Mouse (Mus musculus) liver (tissue): ENCODE measurements around the gene Gm3543.
"Not testable (repeated sequence)": the region's sequence is repeated elsewhere in the genome, so short reads cannot be mapped to it uniquely, and the experiment has no call there.

Source experiments
- DNase-seq: peaks from one replicate; pipeline ENCODE4 v3.0.0-alpha.2; 2020; ENCODE audit warnings: mixed read lengths

The Gm3543 gene

GRCm38 (mm10) chr14:41983225-41983624, at the start of gene Gm3543:
Gene Gm3543, minus strand, starts transcription at chr14:41983325.
- not testable (repeated sequence) for DNase-seq

- not testable (repeated sequence) for DNase-seq
Measured at GRCm38 (mm10) chr14:41968596-41968995, 14.5 kb downstream of the Gm3543 start.

- not testable (repeated sequence) for DNase-seq
Measured at GRCm38 (mm10) chr14:41967827-41968226, 15.3 kb downstream of the Gm3543 start, which contains the start of gene Gm6401. Gene Gm6401, minus strand, starts transcription at chr14:41967927.

GRCm38 (mm10) chr14:41964095-41964494, 19.0 kb downstream of the Gm3543 start:
- DNase-seq: not testable (repeated sequence)

GRCm38 (mm10) chr14:41943695-41944094, 39.4 kb downstream of the Gm3543 start, which contains the start of gene 1700024B05Rik:
Gene 1700024B05Rik, plus strand, starts transcription at chr14:41943995.
- not testable (repeated sequence) for DNase-seq
